Mouse (Mus musculus): ENCODE results near the gene Msmb.

DNA sequence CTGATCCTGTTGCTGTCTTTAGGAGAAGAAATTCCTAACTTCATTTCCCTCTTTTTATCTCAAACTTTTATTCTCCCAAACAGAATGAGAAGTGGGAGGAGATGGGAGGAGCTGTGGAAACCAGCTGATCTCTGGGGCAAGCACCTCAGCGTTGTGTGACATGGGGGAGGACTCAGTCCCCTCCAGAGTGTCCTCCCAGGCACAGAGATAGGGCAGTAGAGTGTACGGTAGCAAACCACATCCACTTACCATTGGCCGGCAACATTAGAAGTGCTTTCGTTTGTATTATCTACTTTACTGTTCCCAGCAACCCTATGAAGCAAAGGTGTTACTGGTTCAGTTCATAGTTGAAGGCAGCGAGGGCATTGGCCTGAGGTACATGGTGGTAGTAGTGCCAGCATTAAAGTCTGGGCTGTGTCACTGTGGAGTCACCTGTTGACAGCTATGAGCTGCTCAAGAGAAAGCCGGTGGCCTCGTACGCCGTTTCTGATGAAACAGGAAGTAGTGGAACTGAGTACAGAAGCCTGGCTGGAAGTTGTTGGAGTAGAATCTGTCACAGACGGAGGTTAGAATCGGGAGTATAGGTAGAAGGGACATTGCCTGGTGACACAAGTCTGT, 48.2 kb upstream of the Msmb start:
- TF ChIP-seq POLR2A (IDR thresholded peaks at IDR 0.05; ENCODE audit: insufficient read length, low read depth) (no peak), POLR2AphosphoS2 (IDR thresholded peaks at IDR 0.05; ENCODE audit: insufficient read length, low read depth) (no peak), USF1 (IDR thresholded peaks at IDR 0.05; ENCODE audit: low read depth) (no peak), TCF12 (IDR thresholded peaks at IDR 0.05; ENCODE audit: insufficient read depth, poor library complexity, severe bottlenecking) (no peak), TCF3 (IDR thresholded peaks at IDR 0.05; ENCODE audit: insufficient read length, low read depth) (no peak), SRF (IDR thresholded peaks at IDR 0.05; ENCODE audit: control insufficient read depth, insufficient read length, low read depth) (no peak)
